Mouse (Mus musculus): ENCODE results near the gene Tcerg1l. TPM values are rescaled to one million over a fixed set of nuclear protein-coding genes. Genes with fewer than 3 reads are reported as not detected.

Gene Tcerg1l
- polyA plus RNA-seq, 1 experiment from 2014 or later, result 0.12 TPM

DNA sequence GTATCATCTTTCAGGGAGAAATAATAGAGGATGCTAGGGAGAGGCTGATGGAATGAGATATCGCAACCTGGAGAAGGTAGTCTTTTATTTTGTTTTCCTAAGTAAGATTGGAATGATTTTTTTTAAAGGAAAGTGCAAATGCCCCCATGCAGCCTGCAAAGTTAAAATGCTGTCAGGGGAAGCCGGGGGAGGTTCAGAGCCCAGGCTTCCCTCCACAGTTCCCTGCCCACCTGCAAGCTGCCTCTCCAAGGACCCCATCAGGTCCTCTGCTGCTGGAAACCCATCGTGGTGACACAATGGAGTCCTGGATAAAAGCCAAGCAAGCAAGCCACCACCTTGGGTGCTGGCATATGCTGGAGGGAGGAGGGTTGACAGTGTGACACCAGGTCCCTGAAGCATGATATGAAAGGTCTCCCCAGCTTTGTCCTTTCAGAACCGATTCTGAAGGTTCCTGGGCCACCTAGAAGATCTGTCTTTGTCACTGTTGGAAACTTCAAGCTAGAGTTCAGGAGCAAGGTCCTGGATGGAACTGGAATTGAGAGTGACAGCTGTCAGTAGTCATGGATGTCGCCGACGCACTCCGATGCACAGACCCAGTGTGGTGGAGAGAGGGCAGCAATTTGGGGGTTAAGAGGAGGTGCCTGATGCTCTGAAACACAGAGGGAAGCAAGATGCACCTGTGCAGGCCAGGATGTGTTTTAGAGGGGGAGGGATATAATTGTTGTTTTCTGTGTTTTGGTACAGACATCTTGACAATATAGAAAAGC lies 3.2 kb upstream of the Tcerg1l start:
- 74% methylated on average over 8 of the region's 8 CpGs for WGBS
- no peak for ATAC-seq
- no peak overlapping the region for H3K9ac ChIP-seq (ENCODE audit: low read depth, low read length)
- H3K27ac ChIP-seq (ENCODE audit: low read length), result no peak overlapping the region
- H3K9me3 ChIP-seq (ENCODE audit: control insufficient read depth, low read length), result no peaks in the 10 kb centered on the region
- H3K4me3 ChIP-seq (ENCODE audit: low read length), result no peak overlapping the region
- H3K4me2 ChIP-seq (ENCODE audit: low read depth, low read length), result no peak overlapping the region
- H3K36me3 ChIP-seq (ENCODE audit: control insufficient read depth, insufficient read depth, low read length), result no peaks in the 10 kb centered on the region
- peaks cover 9% of the 10 kb centered on the region for H3K4me1 ChIP-seq (ENCODE audit: control insufficient read depth, insufficient read depth, low read length)
- peaks cover 32% of the 10 kb centered on the region for H3K27me3 ChIP-seq (replicated peaks; ENCODE audit: control insufficient read depth, insufficient read depth, low read length)

GRCm38 (mm10) chr7:138398182-138398793 lies 758 bp upstream of the Tcerg1l start:
- H3K4me2 ChIP-seq (ENCODE audit: low read depth, low read length), result peak overlapping the region; percentile 91
- H3K9ac ChIP-seq (ENCODE audit: low read depth, low read length), result no peak overlapping the region
- WGBS, result 2% methylated on average over 21 of the region's 21 CpGs
- H3K27me3 ChIP-seq (replicated peaks; ENCODE audit: control insufficient read depth, insufficient read depth, low read length), result peaks cover 34% of the 10 kb centered on the region
- H3K4me3 ChIP-seq (ENCODE audit: low read length), result peak overlapping the region; percentile 48
- 0 out of 2 replicates have a peak, but pooled peaks have one; percentile 66 for ATAC-seq
- H3K9me3 ChIP-seq (ENCODE audit: control insufficient read depth, low read length), result no peaks in the 10 kb centered on the region
- peaks cover 9% of the 10 kb centered on the region for H3K4me1 ChIP-seq (ENCODE audit: control insufficient read depth, insufficient read depth, low read length)
- H3K27ac ChIP-seq (ENCODE audit: low read length), result no peak overlapping the region
- no peaks in the 10 kb centered on the region for H3K36me3 ChIP-seq (ENCODE audit: control insufficient read depth, insufficient read depth, low read length)

DNA sequence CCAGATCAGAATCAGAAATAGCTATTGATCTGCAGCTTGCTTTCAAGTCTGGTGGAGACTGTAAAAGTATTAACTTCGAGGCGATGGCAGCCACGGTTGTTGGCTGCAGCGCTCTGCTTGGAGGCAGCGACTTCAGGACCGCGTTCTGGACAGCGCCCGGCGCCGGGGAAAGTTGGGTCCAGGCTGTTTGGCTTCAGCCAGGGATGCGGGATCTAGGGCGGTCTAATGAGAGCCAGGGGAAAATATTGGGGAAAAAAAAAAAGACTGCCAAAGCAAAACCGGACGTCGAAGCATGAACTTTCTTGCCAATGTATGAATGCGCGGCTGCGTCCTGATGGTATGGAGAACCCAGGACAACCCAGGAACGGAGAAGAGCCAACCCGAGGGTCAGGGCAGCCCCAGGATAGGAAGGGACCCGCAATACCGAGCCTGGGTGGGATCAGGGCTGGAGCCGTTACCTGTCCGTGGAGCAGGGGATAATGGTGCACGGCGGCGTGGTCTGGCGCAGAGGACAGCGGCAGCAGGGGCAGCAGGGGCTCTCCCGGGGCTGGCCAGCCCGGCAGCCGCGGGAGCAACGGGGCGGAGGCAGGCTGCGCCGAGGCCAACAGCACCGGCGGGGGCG lies 556 bp downstream of the Tcerg1l start:
- no peak for ATAC-seq
- H3K4me3 ChIP-seq (ENCODE audit: low read length), result peak overlapping the region; percentile 48
- H3K4me1 ChIP-seq (ENCODE audit: control insufficient read depth, insufficient read depth, low read length), result peaks cover 9% of the 10 kb centered on the region
- H3K9me3 ChIP-seq (ENCODE audit: control insufficient read depth, low read length), result no peaks in the 10 kb centered on the region
- under 1% methylated on average over 41 of the region's 41 CpGs for WGBS
- H3K4me2 ChIP-seq (ENCODE audit: low read depth, low read length), result peak overlapping the region; percentile 91
- H3K9ac ChIP-seq (ENCODE audit: low read depth, low read length), result no peak overlapping the region
- H3K36me3 ChIP-seq (ENCODE audit: control insufficient read depth, insufficient read depth, low read length), result no peaks in the 10 kb centered on the region
- peaks cover 34% of the 10 kb centered on the region for H3K27me3 ChIP-seq (replicated peaks; ENCODE audit: control insufficient read depth, insufficient read depth, low read length)
- no peak overlapping the region for H3K27ac ChIP-seq (ENCODE audit: low read length)

DNA sequence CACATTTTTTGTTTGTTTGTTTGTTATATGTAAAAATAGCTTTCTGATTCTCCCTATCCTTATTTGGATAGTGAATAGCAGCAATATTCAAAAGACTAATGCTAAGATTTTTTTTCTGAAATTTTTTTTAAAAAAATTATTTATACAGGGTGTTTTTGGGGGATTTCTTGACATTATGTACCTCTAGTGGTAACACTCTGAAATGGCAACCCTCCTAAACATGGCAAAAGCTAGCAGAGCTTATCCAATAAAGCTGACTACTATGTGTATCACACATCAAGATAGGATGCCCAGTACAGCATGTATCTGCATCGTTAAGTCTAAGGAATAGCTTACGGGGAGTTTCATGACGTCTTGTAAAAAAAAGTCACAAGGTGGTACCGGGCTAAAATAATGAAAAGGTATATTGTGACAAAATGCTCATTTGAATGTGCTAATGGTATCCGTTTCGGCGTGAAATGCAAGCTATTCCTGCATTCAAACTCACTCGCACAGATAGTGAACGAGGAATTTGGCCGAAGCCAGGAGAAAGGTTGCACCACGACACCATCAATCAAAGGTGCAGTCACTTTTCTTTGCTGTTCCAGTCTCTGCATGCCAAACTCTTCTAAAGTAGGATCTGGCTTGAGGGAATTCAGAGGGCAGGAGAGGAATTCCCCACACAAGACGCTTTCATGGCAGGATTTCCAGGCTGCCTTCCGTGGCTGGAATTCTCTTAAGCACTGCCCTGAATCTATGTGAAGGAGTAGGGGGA lies 1.2 kb downstream of the Tcerg1l start:
- 35% methylated on average over 13 of the region's 13 CpGs for WGBS
- Histone ChIP-seq H3K9ac (ENCODE audit: low read depth, low read length) (no peak overlapping the region), H3K9me3 (ENCODE audit: control insufficient read depth, low read length) (no peaks in the 10 kb centered on the region), H3K27ac (ENCODE audit: low read length) (no peak overlapping the region), H3K36me3 (ENCODE audit: control insufficient read depth, insufficient read depth, low read length) (no peaks in the 10 kb centered on the region), H3K27me3 (replicated peaks; ENCODE audit: control insufficient read depth, insufficient read depth, low read length) (peaks cover 34% of the 10 kb centered on the region), H3K4me3 (ENCODE audit: low read length) (no peak overlapping the region), H3K4me2 (ENCODE audit: low read depth, low read length) (no peak overlapping the region), H3K4me1 (ENCODE audit: control insufficient read depth, insufficient read depth, low read length) (peaks cover 9% of the 10 kb centered on the region)
- ATAC-seq, result no peak

DNA sequence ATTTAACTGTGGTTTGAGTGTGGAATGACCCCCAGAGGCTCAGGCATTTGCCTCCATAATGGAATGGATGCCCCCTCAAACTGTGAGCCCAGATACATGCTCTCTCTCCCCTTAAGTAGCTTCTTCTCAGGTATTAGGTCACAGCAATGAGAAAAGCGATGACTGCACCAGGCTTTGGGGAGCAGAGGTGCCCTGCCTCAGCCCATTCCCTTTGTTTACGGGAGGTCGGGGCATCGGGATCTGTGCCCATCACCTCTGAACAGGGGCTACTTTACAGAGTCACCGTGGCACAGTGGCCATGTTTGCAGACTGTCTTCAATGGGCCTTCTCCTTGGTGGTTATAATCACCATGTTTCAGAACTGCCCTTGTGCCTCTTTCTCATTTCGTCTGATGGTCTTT lies 7.6 kb downstream of the Tcerg1l start:
- no peak overlapping the region for H3K27ac ChIP-seq (ENCODE audit: low read length)
- H3K4me1 ChIP-seq (ENCODE audit: control insufficient read depth, insufficient read depth, low read length), result no peaks in the 10 kb centered on the region
- WGBS, result 89% methylated on average over 6 of the region's 6 CpGs
- no peaks in the 10 kb centered on the region for H3K9me3 ChIP-seq (ENCODE audit: control insufficient read depth, low read length)
- no peaks in the 10 kb centered on the region for H3K36me3 ChIP-seq (ENCODE audit: control insufficient read depth, insufficient read depth, low read length)
- no peak for ATAC-seq
- H3K27me3 ChIP-seq (replicated peaks; ENCODE audit: control insufficient read depth, insufficient read depth, low read length), result peaks cover 2% of the 10 kb centered on the region; the same call in 1 of the 2 replicates
- H3K9ac ChIP-seq (ENCODE audit: low read depth, low read length), result no peak overlapping the region
- H3K4me2 ChIP-seq (ENCODE audit: low read depth, low read length), result no peak overlapping the region
- H3K4me3 ChIP-seq (ENCODE audit: low read length), result no peak overlapping the region

DNA sequence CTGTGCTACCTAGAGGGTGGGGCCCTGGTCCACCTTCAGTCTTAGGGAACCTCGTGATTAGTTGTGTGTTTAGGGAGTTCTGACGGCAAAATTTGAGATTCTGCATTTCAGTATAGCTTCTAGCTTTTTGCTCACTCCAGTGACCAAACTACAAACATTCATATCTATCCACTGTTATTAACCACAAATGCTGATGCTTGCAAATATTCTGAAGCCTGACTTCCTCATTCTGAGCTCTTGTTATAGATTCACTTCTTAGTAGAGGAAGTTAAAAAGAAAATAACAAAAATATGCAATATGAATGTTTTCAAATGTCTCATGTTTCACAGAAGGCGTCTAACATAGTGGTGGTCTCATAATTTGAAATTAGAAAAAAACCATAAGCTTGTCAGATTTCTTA lies 8.5 kb downstream of the Tcerg1l start:
- Histone ChIP-seq H3K9ac (ENCODE audit: low read depth, low read length) (no peak overlapping the region), H3K4me3 (ENCODE audit: low read length) (no peak overlapping the region), H3K4me1 (ENCODE audit: control insufficient read depth, insufficient read depth, low read length) (no peaks in the 10 kb centered on the region), H3K36me3 (ENCODE audit: control insufficient read depth, insufficient read depth, low read length) (no peaks in the 10 kb centered on the region), H3K27ac (ENCODE audit: low read length) (no peak overlapping the region), H3K9me3 (ENCODE audit: control insufficient read depth, low read length) (no peaks in the 10 kb centered on the region), H3K4me2 (ENCODE audit: low read depth, low read length) (no peak overlapping the region), H3K27me3 (replicated peaks; ENCODE audit: control insufficient read depth, insufficient read depth, low read length) (peaks cover 2% of the 10 kb centered on the region; the same call in 1 of the 2 replicates)
- ATAC-seq, result no peak
- WGBS, result 64% methylated on average over 3 of the region's 3 CpGs

GRCm38 (mm10) chr7:138379221-138379620 lies 18.3 kb downstream of the Tcerg1l start:
- no peak for ATAC-seq
- Histone ChIP-seq H3K9me3 (ENCODE audit: control insufficient read depth, low read length) (no peaks in the 10 kb centered on the region), H3K36me3 (ENCODE audit: control insufficient read depth, insufficient read depth, low read length) (no peaks in the 10 kb centered on the region), H3K27me3 (replicated peaks; ENCODE audit: control insufficient read depth, insufficient read depth, low read length) (no peaks in the 10 kb centered on the region), H3K4me2 (ENCODE audit: low read depth, low read length) (no peak overlapping the region), H3K27ac (ENCODE audit: low read length) (no peak overlapping the region), H3K9ac (ENCODE audit: low read depth, low read length) (no peak overlapping the region), H3K4me3 (ENCODE audit: low read length) (no peak overlapping the region), H3K4me1 (ENCODE audit: control insufficient read depth, insufficient read depth, low read length) (peaks cover 5% of the 10 kb centered on the region; the same call in 1 of the 2 replicates)
- 83% methylated on average over 3 of the region's 3 CpGs for WGBS

- H3K4me3 ChIP-seq (ENCODE audit: low read length), result no peak overlapping the region
- H3K4me2 ChIP-seq (ENCODE audit: low read depth, low read length), result no peak overlapping the region
- 85% methylated on average over 4 of the region's 4 CpGs for WGBS
- ATAC-seq, result no peak
- no peak overlapping the region for H3K9ac ChIP-seq (ENCODE audit: low read depth, low read length)
- H3K27me3 ChIP-seq (replicated peaks; ENCODE audit: control insufficient read depth, insufficient read depth, low read length), result no peaks in the 10 kb centered on the region
- peaks cover 5% of the 10 kb centered on the region; the same call in 1 of the 2 replicates for H3K4me1 ChIP-seq (ENCODE audit: control insufficient read depth, insufficient read depth, low read length)
- no peaks in the 10 kb centered on the region for H3K9me3 ChIP-seq (ENCODE audit: control insufficient read depth, low read length)
- H3K36me3 ChIP-seq (ENCODE audit: control insufficient read depth, insufficient read depth, low read length), result no peaks in the 10 kb centered on the region
- no peak overlapping the region for H3K27ac ChIP-seq (ENCODE audit: low read length)
Observed at GRCm38 (mm10) chr7:138378546-138378945, 19.0 kb downstream of the Tcerg1l start.

- 30% methylated on average over 7 of the region's 7 CpGs for WGBS
- H3K27ac ChIP-seq (ENCODE audit: low read length), result no peak overlapping the region
- no peaks in the 10 kb centered on the region for H3K27me3 ChIP-seq (replicated peaks; ENCODE audit: control insufficient read depth, insufficient read depth, low read length)
- H3K36me3 ChIP-seq (ENCODE audit: control insufficient read depth, insufficient read depth, low read length), result no peaks in the 10 kb centered on the region
- ATAC-seq, result peak; percentile 94
- H3K9ac ChIP-seq (ENCODE audit: low read depth, low read length), result no peak overlapping the region
- no peak overlapping the region for H3K4me3 ChIP-seq (ENCODE audit: low read length)
- peaks cover 5% of the 10 kb centered on the region; the same call in 1 of the 2 replicates for H3K4me1 ChIP-seq (ENCODE audit: control insufficient read depth, insufficient read depth, low read length)
- no peak overlapping the region for H3K4me2 ChIP-seq (ENCODE audit: low read depth, low read length)
- H3K9me3 ChIP-seq (ENCODE audit: control insufficient read depth, low read length), result no peaks in the 10 kb centered on the region
Observed at GRCm38 (mm10) chr7:138375573-138375972, 22.0 kb downstream of the Tcerg1l start.

All from intestine, embryonic 16.5 days (tissue).